Mouse (Mus musculus) intestine, embryonic 14.5 days (tissue): ENCODE data around the gene Fads6. TPM values are rescaled to one million over a fixed set of nuclear protein-coding genes. Genes with fewer than 3 reads are reported as not detected.

Experiments used
- ATAC-seq: fragments of 200-750 bp; cut with Nextera tagmentation; replicated peaks from 2 replicates; pipeline ENCODE4 v1.8.0; 2017; ENCODE audit warnings: low read depth, moderate number of reproducible peaks, moderate TSS enrichment, moderate library complexity; ENCODE audit not compliant: low FRiP score, low TSS enrichment
- DNase-seq: peaks from one replicate; pipeline ENCODE4 v3.0.0-alpha.2; 2018; ENCODE audit warnings: low spot score
- H3K27ac ChIP-seq: fragments of 300-500 bp; sonication (generic); 2 replicates; pipeline ENCODE4 v1.5.1; 2014; ENCODE audit warnings: low read depth, mild to moderate bottlenecking, control low read depth
- H3K27me3 ChIP-seq: fragments of 300-500 bp; sonication (generic); replicated peaks from 2 replicates; pipeline ENCODE4 v1.6.1; 2014; ENCODE audit warnings: low read length, control low read depth; ENCODE audit not compliant: control insufficient read depth, insufficient read depth
- H3K36me3 ChIP-seq: fragments of 300-500 bp; sonication (generic); 2 replicates; pipeline ENCODE4 v1.6.1; 2014; ENCODE audit warnings: low read length, control low read depth; ENCODE audit not compliant: control insufficient read depth, insufficient read depth
- H3K4me1 ChIP-seq: fragments of 300-500 bp; sonication (generic); replicated peaks from 2 replicates; pipeline ENCODE4 v1.6.1; 2014; ENCODE audit warnings: low read length, control low read depth, mixed read lengths; ENCODE audit not compliant: control insufficient read depth, insufficient read depth
- H3K4me2 ChIP-seq: fragments of 300-500 bp; sonication (generic); 2 replicates; pipeline ENCODE4 v1.6.1; 2014; ENCODE audit warnings: low read length
- H3K4me3 ChIP-seq: fragments of 300-500 bp; sonication (generic); 2 replicates; pipeline ENCODE4 v1.5.1; 2014; ENCODE audit warnings: low read depth, low read length, control low read depth, mixed read lengths
- H3K9ac ChIP-seq: fragments of 300-500 bp; sonication (generic); 2 replicates; pipeline ENCODE4 v1.6.1; 2014; ENCODE audit warnings: mild to moderate bottlenecking, low read length
- H3K9me3 ChIP-seq: fragments of 300-500 bp; sonication (generic); 2 replicates; pipeline ENCODE4 v1.6.1; 2016; ENCODE audit warnings: low read length, control low read depth; ENCODE audit not compliant: control insufficient read depth
- WGBS: fragments of 180-500 bp; shearing (Covaris S2); extraction: QIAGEN DNeasy Blood & Tissue Kit; methylation state at CpG from one replicate; pipeline ENCODE4 v1.1.7; 2014; 5-methylcytosine and 5-hydroxymethylcytosine counted together
- polyA plus RNA-seq: library from polyadenylated mRNA; unstranded; fragments of >200 nt; fragmentation: Nextera tagmentation; extraction: Ambion mirVana; gene quantifications from 2 replicates; pipeline ENCODE4 v1.2.1, GENCODE M21; 2014

The Fads6 gene
- polyA plus RNA-seq, 1 experiment from 2014 or later = 1.6 TPM

DNA sequence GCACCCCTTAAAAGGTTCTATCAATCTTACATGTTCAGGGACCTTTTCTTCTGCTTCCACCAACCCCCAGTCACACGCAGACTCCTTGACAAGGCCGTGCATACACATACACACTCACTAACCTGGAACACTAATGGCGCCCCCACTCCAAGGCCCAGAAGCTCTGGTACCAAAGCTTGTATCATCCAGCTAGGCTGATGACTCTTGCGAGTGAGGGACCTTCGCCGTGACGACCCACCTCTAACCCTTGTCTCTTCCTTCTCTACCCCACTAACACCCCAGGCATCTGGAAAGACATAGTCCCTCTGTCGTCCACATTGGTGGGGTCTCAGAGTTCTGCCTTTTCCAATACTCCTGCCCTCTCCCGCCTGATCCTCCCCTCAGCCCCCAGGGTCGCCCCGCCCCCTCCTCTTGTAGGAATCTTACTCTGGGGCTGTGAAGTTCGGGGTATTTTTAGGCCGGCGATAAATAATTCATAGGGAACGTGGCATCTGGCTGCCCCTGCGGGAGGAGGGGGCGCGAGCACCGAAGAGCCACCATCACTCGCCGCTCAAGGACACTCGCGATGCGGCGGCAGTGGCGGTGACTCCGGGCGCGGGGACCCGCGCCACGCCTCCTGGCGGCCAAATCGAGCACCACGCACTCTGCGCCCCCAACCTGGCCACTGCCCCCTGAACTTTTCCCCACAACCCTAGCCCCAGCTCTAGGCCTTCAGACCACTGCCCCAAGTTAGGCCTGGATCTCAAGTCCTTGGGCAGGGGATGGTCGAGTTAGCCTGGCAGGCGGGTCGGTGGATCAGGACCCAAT, 32.4 kb downstream of the Fads6 start:
- Histone ChIP-seq H3K4me3 (0 out of 2 replicates have a peak overlapping the region, but pooled peaks have one; percentile 4), H3K4me1 (peaks cover 8% of the 10 kb centered on the region), H3K36me3 (peaks cover 7% of the 10 kb centered on the region; the same call in 1 of the 2 replicates), H3K4me2 (peak overlapping the region; percentile 46), H3K27ac (no peak overlapping the region), H3K27me3 (peaks cover 89% of the 10 kb centered on the region), H3K9me3 (no peaks in the 10 kb centered on the region), H3K9ac (no peak overlapping the region)
- no peak for DNase-seq
- no peak for ATAC-seq
- 9% methylated on average over 38 of the region's 39 CpGs for WGBS

DNA sequence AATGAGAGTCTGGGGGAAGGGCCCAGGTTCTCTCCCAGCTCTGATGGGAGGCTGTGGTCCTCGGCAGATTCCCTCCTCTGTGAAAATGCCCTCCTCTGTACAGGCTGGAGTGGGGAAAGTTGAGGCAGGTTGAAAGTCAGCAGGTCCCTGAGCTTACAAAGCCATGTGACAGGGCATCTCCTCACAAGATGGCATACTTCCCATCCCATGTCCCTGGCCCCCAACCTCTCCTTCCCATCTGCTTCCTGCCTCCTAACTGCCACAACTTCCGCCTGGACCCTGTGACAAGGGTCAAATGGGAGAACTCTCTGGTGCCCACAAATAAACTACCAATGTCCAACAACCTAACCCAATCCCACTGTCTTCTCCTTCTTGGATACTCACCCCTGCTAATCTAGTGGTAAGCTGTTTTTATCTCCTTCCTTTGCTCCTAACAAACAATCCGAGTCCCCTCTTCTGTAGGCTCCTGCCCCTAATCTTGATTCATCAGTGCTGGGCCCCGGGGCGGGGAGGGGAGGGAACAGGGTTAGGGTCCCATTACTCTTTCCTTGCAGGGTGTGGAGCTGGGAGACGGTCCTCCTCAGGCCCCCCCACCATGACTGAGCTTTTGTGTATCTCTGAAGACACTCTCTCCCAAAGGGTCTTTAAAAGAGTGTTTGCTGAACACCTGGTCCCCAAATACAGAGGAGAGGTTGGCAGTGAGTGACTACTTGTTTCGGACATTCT, 33.2 kb downstream of the Fads6 start:
- Histone ChIP-seq H3K4me2 (no peak overlapping the region), H3K27me3 (peaks cover 91% of the 10 kb centered on the region), H3K9me3 (no peaks in the 10 kb centered on the region), H3K27ac (no peak overlapping the region), H3K4me3 (no peak overlapping the region), H3K4me1 (peaks cover 8% of the 10 kb centered on the region), H3K9ac (no peak overlapping the region), H3K36me3 (peaks cover 5% of the 10 kb centered on the region; the same call in 1 of the 2 replicates)
- 65% methylated on average over 7 of the region's 7 CpGs for WGBS
- ATAC-seq = no peak
- DNase-seq = no peak

DNA sequence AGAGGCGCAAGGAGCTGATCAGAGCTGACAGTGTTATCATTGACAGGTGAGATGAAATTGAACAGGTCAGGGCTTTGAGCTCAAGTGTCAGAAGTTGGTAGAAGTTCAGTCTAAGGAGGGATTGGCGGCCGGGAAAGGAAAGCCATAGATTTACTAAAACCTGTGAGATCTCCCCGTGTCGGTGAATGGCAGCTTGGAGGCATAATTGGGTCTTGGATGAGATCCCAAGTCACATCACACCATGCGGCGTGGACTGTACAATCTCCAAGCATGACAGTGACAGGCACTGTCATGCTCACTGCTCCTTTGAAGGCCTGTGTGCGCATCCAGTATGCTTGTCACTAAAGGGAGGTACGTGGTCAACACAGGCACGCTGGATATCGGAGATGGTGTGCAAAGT, 34.5 kb downstream of the Fads6 start:
- H3K4me3 ChIP-seq = no peak overlapping the region
- no peak for ATAC-seq
- H3K9me3 ChIP-seq = no peaks in the 10 kb centered on the region
- no peak overlapping the region for H3K27ac ChIP-seq
- no peak overlapping the region for H3K9ac ChIP-seq
- no peaks in the 10 kb centered on the region for H3K36me3 ChIP-seq
- H3K4me2 ChIP-seq = no peak overlapping the region
- no peak for DNase-seq
- WGBS = 76% methylated on average over 11 of the region's 11 CpGs
- peaks cover 91% of the 10 kb centered on the region for H3K27me3 ChIP-seq
- peaks cover 8% of the 10 kb centered on the region for H3K4me1 ChIP-seq

DNA sequence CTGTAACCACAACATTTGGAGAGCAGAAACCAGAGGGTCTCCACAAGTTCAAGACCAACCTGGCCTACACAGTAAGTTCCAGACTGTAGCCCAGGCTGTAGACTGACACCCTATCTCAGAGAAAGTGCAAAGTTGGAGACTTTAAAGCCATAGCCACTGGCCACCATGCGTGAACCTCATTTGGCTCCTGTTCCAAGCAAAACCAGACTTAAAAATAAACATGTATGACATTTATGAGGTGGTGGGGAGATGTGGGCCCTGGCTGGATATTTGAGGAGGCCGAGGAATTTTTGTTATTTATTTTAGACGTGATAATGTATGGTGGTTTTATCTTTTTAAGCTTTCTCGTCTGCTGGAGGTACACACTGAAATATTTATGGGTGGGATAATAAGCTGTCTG, 38.3 kb downstream of the Fads6 start:
- Histone ChIP-seq H3K4me2 (no peak overlapping the region), H3K9ac (no peak overlapping the region), H3K4me3 (no peak overlapping the region), H3K9me3 (no peaks in the 10 kb centered on the region), H3K36me3 (no peaks in the 10 kb centered on the region), H3K27me3 (peaks cover 77% of the 10 kb centered on the region), H3K4me1 (no peaks in the 10 kb centered on the region), H3K27ac (no peak overlapping the region)
- DNase-seq (no peak), ATAC-seq (no peak)
- 28% methylated on average over 4 of the region's 4 CpGs for WGBS

- Histone ChIP-seq H3K9me3 (no peaks in the 10 kb centered on the region), H3K4me3 (peak overlapping the region; percentile 16; the same call in 1 of the 2 replicates), H3K4me1 (no peaks in the 10 kb centered on the region), H3K27ac (no peak overlapping the region), H3K9ac (no peak overlapping the region), H3K4me2 (peak overlapping the region; percentile 30; the same call in 1 of the 2 replicates), H3K27me3 (peaks cover 66% of the 10 kb centered on the region), H3K36me3 (no peaks in the 10 kb centered on the region)
- 15% methylated on average over 58 of the region's 59 CpGs for WGBS
- DNase-seq (peak; percentile 72), ATAC-seq (0 out of 2 replicates have a peak, but pooled peaks have one; percentile 41)
Observed at GRCm38 (mm10) chr11:115257775-115258510, 39.5 kb downstream of the Fads6 start.

GRCm38 (mm10) chr11:115251258-115251657, 46.2 kb downstream of the Fads6 start:
- Histone ChIP-seq H3K4me1 (peaks cover 9% of the 10 kb centered on the region), H3K27me3 (peaks cover 65% of the 10 kb centered on the region), H3K9me3 (no peaks in the 10 kb centered on the region), H3K9ac (no peak overlapping the region), H3K27ac (no peak overlapping the region), H3K4me3 (no peak overlapping the region), H3K36me3 (no peaks in the 10 kb centered on the region), H3K4me2 (no peak overlapping the region)
- 60% methylated on average over 3 of the region's 3 CpGs for WGBS
- ATAC-seq = no peak
- DNase-seq = no peak

DNA sequence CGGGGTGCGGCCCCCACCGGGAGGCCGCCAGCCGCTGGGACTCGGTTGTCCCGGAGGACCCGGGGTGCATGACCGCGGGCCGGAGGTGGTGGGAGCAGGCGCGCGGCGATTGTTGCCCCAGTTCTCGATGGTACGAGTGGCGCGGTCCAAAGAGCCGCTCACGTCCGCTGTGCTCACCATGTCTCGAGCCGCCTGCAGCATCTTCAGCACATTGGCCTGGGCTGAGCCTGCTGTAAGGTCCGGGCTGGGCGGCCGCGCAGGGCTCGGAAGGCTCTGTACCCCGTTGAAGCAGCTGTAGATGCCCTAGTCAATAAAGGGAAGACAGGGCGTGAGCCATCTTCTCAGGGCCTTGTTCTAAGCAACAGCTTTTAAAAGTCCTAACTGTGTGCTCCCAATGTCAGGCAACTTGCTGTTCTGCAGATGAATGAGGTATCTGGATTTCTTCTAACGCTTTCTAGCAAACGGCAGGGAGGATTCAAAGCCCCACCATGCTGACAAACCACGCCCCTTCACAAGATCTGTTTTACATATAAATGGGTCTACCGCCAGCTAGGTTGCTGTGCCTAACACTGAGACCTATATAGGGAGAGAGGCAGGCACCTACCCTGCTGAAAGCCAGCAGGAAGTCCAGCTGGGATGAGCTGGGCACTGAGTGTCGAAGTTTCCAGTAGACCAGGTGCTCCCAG, 46.9 kb downstream of the Fads6 start:
- Histone ChIP-seq H3K9ac (no peak overlapping the region), H3K4me3 (peak overlapping the region; percentile 41), H3K4me2 (peak overlapping the region; percentile 77), H3K9me3 (no peaks in the 10 kb centered on the region), H3K27ac (no peak overlapping the region), H3K27me3 (peaks cover 61% of the 10 kb centered on the region), H3K4me1 (peaks cover 9% of the 10 kb centered on the region), H3K36me3 (no peaks in the 10 kb centered on the region)
- WGBS = 3% methylated on average over 36 of the region's 36 CpGs
- DNase-seq = no peak
- ATAC-seq = no peak
